Mouse (Mus musculus) left cerebral cortex, adult 2 months (tissue): ENCODE results near the gene Prr3. TPM values are rescaled to one million over a fixed set of nuclear protein-coding genes. Genes with fewer than 3 reads are reported as not detected.

ENCODE experiments used
- DNase-seq, 2 experiments: peaks; one replicate each; pipeline ENCODE4 v3.0.0; 2021 to 2022; ENCODE audit warnings: low spot score in 2 of 2, mixed read lengths in 1 of 2; ENCODE audit errors: extremely low spot score in 1 of 2
- H3K27ac ChIP-seq: fragments of 200-600 bp; 2 replicates; pipeline ENCODE4 v1.8.1; 2022
- H3K4me3 ChIP-seq: fragments of 200-600 bp; 2 replicates; pipeline ENCODE4 v1.8.1; 2022
- CTCF ChIP-seq: fragments of 200-600 bp; IDR thresholded peaks from 2 replicates; pipeline ENCODE4 v1.8.1; 2022; ENCODE audit warnings: antibody characterized with exemption, mild to moderate bottlenecking, moderate library complexity
- intact Hi-C: fragments of 180-260 bp; cut with DNase I; formaldehyde crosslinking; loops from one replicate; pipeline ENCODE4 v1.15.1; 2025
- long read RNA-seq, 2 experiments: library from polyadenylated mRNA; stranded (forward); transcript quantifications; one replicate each; pipeline ENCODE4 v2.0.0; 2021; ENCODE audit warnings: borderline mapping rate in 2 of 2
- total RNA-seq, 2 experiments: library from RNA; stranded (reverse); gene quantifications; 2 replicates each; pipeline ENCODE4 v1.2.3; 2021

Prr3 gene
- 10 to 100 TPM; 40.8 to 43.9 TPM for total RNA-seq
- long read RNA-seq, experiment 1, transcript Prr3-201 (4 exons, 2,727 nt): major isoform, 6 of 21 reads
- long read RNA-seq, experiment 1, partial matches to known transcripts: 5 of 21 reads
- long read RNA-seq, experiment 1, other reads (novel, unspliced or antisense): 10 of 21 reads
- long read RNA-seq, experiment 2, transcript Prr3-201 (4 exons, 2,727 nt): major isoform, 5 of 15 reads
- long read RNA-seq, experiment 2, partial matches to known transcripts: 1 of 15 reads
- long read RNA-seq, experiment 2, other reads (novel, unspliced or antisense): 4 of 15 reads

GRCm38 (mm10) chr17:35979401-35980362 lies at the start of gene Prr3, which contains the start of gene Gnl1:
Prr3 (minus strand) TSS chr17:35980236.
Gnl1 (plus strand) TSS chr17:35979851.
- TF ChIP-seq CTCF: peak; percentile 24
- Histone ChIP-seq H3K4me3 (peak within 1 kb of the TSS; percentile 79), H3K27ac (peak within 1 kb of the TSS; percentile 95)
- intact Hi-C loops: loop anchor here (1.0 kb wide), 1 partner anchor 9 kb away; no protein-coding TSS in a partner anchor
- peak; percentile 92 to 93 for DNase-seq

GRCm38 (mm10) chr17:36028879-36029619 lies 49.0 kb upstream of the Prr3 start:
- TF ChIP-seq CTCF: no peak
- no peak for DNase-seq
- intact Hi-C loops: no loop called here
- Histone ChIP-seq H3K27ac (no peak overlapping the region), H3K4me3 (no peak overlapping the region)

- no peak for TF ChIP-seq CTCF
- DNase-seq: no peak
- intact Hi-C loops: no loop called here
- no peak overlapping the region for H3K27ac ChIP-seq
- H3K4me3 ChIP-seq: no peak overlapping the region
These were observed 47.6 kb upstream of the Prr3 start for GRCm38 (mm10) chr17:36027663-36028062.

- intact Hi-C loops: no loop called here
These were observed 45.9 kb upstream of the Prr3 start for GRCm38 (mm10) chr17:36025901-36026300.

GRCm38 (mm10) chr17:36025197-36025596 lies 45.2 kb upstream of the Prr3 start:
- Histone ChIP-seq H3K27ac (peak overlapping the region; percentile 8; the same call in 1 of the 2 replicates), H3K4me3 (no peak overlapping the region)
- TF ChIP-seq CTCF: no peak
- no peak for DNase-seq
- intact Hi-C loops: no loop called here

More at GRCm38 (mm10) chr17:36025901-36026300, 45.9 kb upstream of the Prr3 start:
- no peak; the same call in 1 of the 2 replicates for TF ChIP-seq CTCF
- Histone ChIP-seq H3K4me3 (no peak overlapping the region), H3K27ac (no peak overlapping the region; the same call in 1 of the 2 replicates)
- no peak for DNase-seq

GRCm38 (mm10) chr17:36023710-36024654 lies 43.9 kb upstream of the Prr3 start:
- intact Hi-C loops: no loop called here
- Histone ChIP-seq H3K27ac (peak overlapping the region; percentile 69), H3K4me3 (no peak overlapping the region)

GRCm38 (mm10) chr17:36022922-36023321 lies 42.9 kb upstream of the Prr3 start:
- no peak for DNase-seq
- Histone ChIP-seq H3K4me3 (no peak overlapping the region), H3K27ac (peak overlapping the region; percentile 69; the same call in 1 of the 2 replicates)
- TF ChIP-seq CTCF: no peak
- intact Hi-C loops: no loop called here

More at GRCm38 (mm10) chr17:36023710-36024654, 43.9 kb upstream of the Prr3 start:
- no peak for DNase-seq
- TF ChIP-seq CTCF: no peak

GRCm38 (mm10) chr17:36022098-36022497 lies 42.1 kb upstream of the Prr3 start:
- no peak for DNase-seq
- Histone ChIP-seq H3K27ac (peak overlapping the region; percentile 24; the same call in 1 of the 2 replicates), H3K4me3 (no peak overlapping the region)
- no peak for TF ChIP-seq CTCF
- intact Hi-C loops: no loop called here

GRCm38 (mm10) chr17:36021309-36021708 lies 41.3 kb upstream of the Prr3 start:
- no peak for DNase-seq
- intact Hi-C loops: no loop called here
- peak overlapping the region; percentile 60; the same call in 1 of the 2 replicates for H3K27ac ChIP-seq
- TF ChIP-seq CTCF: no peak
- H3K4me3 ChIP-seq: no peak overlapping the region
